Mouse (Mus musculus) forebrain, embryonic 14.5 days (tissue): Measurements from ENCODE around the gene D630003M21Rik. TPM values are rescaled to one million over a fixed set of nuclear protein-coding genes. Genes with fewer than 3 reads are reported as not detected.

Experiments
- ATAC-seq: fragments of 200-750 bp; cut with Nextera tagmentation; 2 replicates; pipeline ENCODE4 v1.8.0; 2017; ENCODE audit warnings: mild to moderate bottlenecking, moderate library complexity
- DNase-seq: peaks from one replicate; pipeline ENCODE4 v3.0.0-alpha.2; 2015; ENCODE audit warnings: low spot score
- H3K27ac ChIP-seq: fragments of 300-500 bp; sonication (generic); 2 replicates; pipeline ENCODE4 v1.5.1; 2014; ENCODE audit warnings: low read depth, mild to moderate bottlenecking, control low read depth, low read length, moderate library complexity
- H3K27me3 ChIP-seq: fragments of 300-500 bp; sonication (generic); replicated peaks from 2 replicates; pipeline ENCODE4 v1.6.1; 2014; ENCODE audit warnings: low read length, control low read depth, mixed read lengths; ENCODE audit not compliant: control insufficient read depth, insufficient read depth
- H3K36me3 ChIP-seq: fragments of 300-500 bp; sonication (generic); 2 replicates; pipeline ENCODE4 v1.6.1; 2014; ENCODE audit warnings: low read length, control low read depth; ENCODE audit not compliant: control insufficient read depth, insufficient read depth
- H3K4me1 ChIP-seq: fragments of 300-500 bp; sonication (generic); 2 replicates; pipeline ENCODE4 v1.6.1; 2014; ENCODE audit warnings: antibody characterized with exemption, low read length, control low read depth; ENCODE audit not compliant: control insufficient read depth, insufficient read depth
- H3K4me2 ChIP-seq: fragments of 300-500 bp; sonication (generic); 2 replicates; pipeline ENCODE4 v1.6.1; 2014; ENCODE audit warnings: mild to moderate bottlenecking, control low read depth, low read length
- H3K4me3 ChIP-seq: fragments of 300-500 bp; sonication (generic); 2 replicates; pipeline ENCODE4 v1.5.1; 2014; ENCODE audit warnings: low read depth, low read length, control low read depth
- H3K9ac ChIP-seq: fragments of 300-500 bp; sonication (generic); 2 replicates; pipeline ENCODE4 v1.6.1; 2014; ENCODE audit warnings: mild to moderate bottlenecking, low read length, control low read depth, moderate library complexity
- H3K9me3 ChIP-seq: fragments of 300-500 bp; sonication (generic); replicated peaks from 2 replicates; pipeline ENCODE4 v1.6.1; 2016; ENCODE audit warnings: low read length, control low read depth, mixed read lengths; ENCODE audit not compliant: control insufficient read depth
- WGBS: fragments of 180-500 bp; shearing (Covaris S2); extraction: QIAGEN DNeasy Blood & Tissue Kit; methylation state at CpG from one replicate; pipeline ENCODE4 v1.1.7; 2014; 5-methylcytosine and 5-hydroxymethylcytosine counted together
- polyA plus RNA-seq: library from polyadenylated mRNA; unstranded; fragments of >200 nt; fragmentation: Nextera tagmentation; extraction: Ambion mirVana; gene quantifications from 2 replicates; pipeline ENCODE4 v1.2.1, GENCODE M21; 2014

The D630003M21Rik gene
- polyA plus RNA-seq, 1 experiment from 2014 or later = 1.5 TPM

GRCm38 (mm10) chr2:158210958-158211357, 18.1 kb downstream of the D630003M21Rik start:
- Histone ChIP-seq H3K27me3 (no peaks in the 10 kb centered on the region), H3K4me1 (no peaks in the 10 kb centered on the region), H3K9ac (no peak overlapping the region), H3K27ac (no peak overlapping the region), H3K4me2 (no peak overlapping the region), H3K9me3 (no peaks in the 10 kb centered on the region), H3K36me3 (no peaks in the 10 kb centered on the region), H3K4me3 (no peak overlapping the region)
- WGBS = 24% methylated on average over 10 of the region's 10 CpGs
- DNase-seq (peak; percentile 34), ATAC-seq (no peak)

GRCm38 (mm10) chr2:158210503-158210902, 18.5 kb downstream of the D630003M21Rik start:
- no peak overlapping the region for H3K9ac ChIP-seq
- no peak for ATAC-seq
- DNase-seq = no peak
- WGBS = 46% methylated on average over 4 of the region's 4 CpGs
- no peaks in the 10 kb centered on the region for H3K36me3 ChIP-seq
- no peak overlapping the region for H3K4me2 ChIP-seq
- H3K9me3 ChIP-seq = no peaks in the 10 kb centered on the region
- no peak overlapping the region for H3K27ac ChIP-seq
- H3K27me3 ChIP-seq = no peaks in the 10 kb centered on the region
- H3K4me3 ChIP-seq = no peak overlapping the region
- H3K4me1 ChIP-seq = no peaks in the 10 kb centered on the region

- Histone ChIP-seq H3K27me3 (no peaks in the 10 kb centered on the region), H3K9ac (no peak overlapping the region), H3K36me3 (no peaks in the 10 kb centered on the region), H3K27ac (no peak overlapping the region), H3K4me2 (no peak overlapping the region), H3K9me3 (no peaks in the 10 kb centered on the region), H3K4me1 (no peaks in the 10 kb centered on the region), H3K4me3 (no peak overlapping the region)
- ATAC-seq = no peak
- no peak for DNase-seq
- WGBS = 62% methylated on average over 9 of the region's 9 CpGs
Observed at GRCm38 (mm10) chr2:158209776-158210175, 19.2 kb downstream of the D630003M21Rik start.

- Histone ChIP-seq H3K36me3 (no peaks in the 10 kb centered on the region), H3K4me3 (no peak overlapping the region), H3K9me3 (no peaks in the 10 kb centered on the region), H3K4me1 (no peaks in the 10 kb centered on the region), H3K9ac (no peak overlapping the region), H3K4me2 (no peak overlapping the region), H3K27ac (no peak overlapping the region), H3K27me3 (no peaks in the 10 kb centered on the region)
- peak; percentile 35 for ATAC-seq
- WGBS = 6% methylated on average over 12 of the region's 12 CpGs
- DNase-seq = peak; percentile 86
Observed at GRCm38 (mm10) chr2:158207848-158208247, 21.2 kb downstream of the D630003M21Rik start.

- H3K27me3 ChIP-seq = no peaks in the 10 kb centered on the region
- ATAC-seq = peak; percentile 69
- no peaks in the 10 kb centered on the region for H3K9me3 ChIP-seq
- no peak overlapping the region for H3K4me2 ChIP-seq
- peak; percentile 79 for DNase-seq
- 7% methylated on average over 7 of the region's 7 CpGs for WGBS
- no peaks in the 10 kb centered on the region for H3K36me3 ChIP-seq
- no peaks in the 10 kb centered on the region for H3K4me1 ChIP-seq
- no peak overlapping the region for H3K4me3 ChIP-seq
- no peak overlapping the region for H3K9ac ChIP-seq
- no peak overlapping the region for H3K27ac ChIP-seq
Observed at GRCm38 (mm10) chr2:158204114-158204513, 24.9 kb downstream of the D630003M21Rik start.

GRCm38 (mm10) chr2:158203686-158204085, 25.3 kb downstream of the D630003M21Rik start:
- Histone ChIP-seq H3K36me3 (no peaks in the 10 kb centered on the region), H3K27me3 (no peaks in the 10 kb centered on the region), H3K4me1 (no peaks in the 10 kb centered on the region), H3K9ac (no peak overlapping the region), H3K4me2 (no peak overlapping the region), H3K27ac (no peak overlapping the region), H3K9me3 (no peaks in the 10 kb centered on the region), H3K4me3 (no peak overlapping the region)
- WGBS = 88% methylated on average over 4 of the region's 4 CpGs
- ATAC-seq (no peak), DNase-seq (no peak)

- no peak overlapping the region for H3K4me2 ChIP-seq
- DNase-seq (no peak), ATAC-seq (no peak)
- no peaks in the 10 kb centered on the region for H3K4me1 ChIP-seq
- WGBS = 67% methylated on average over 3 of the region's 3 CpGs
- H3K4me3 ChIP-seq = no peak overlapping the region
- no peaks in the 10 kb centered on the region for H3K36me3 ChIP-seq
- no peak overlapping the region for H3K27ac ChIP-seq
- no peaks in the 10 kb centered on the region for H3K27me3 ChIP-seq
- H3K9me3 ChIP-seq = no peaks in the 10 kb centered on the region
- H3K9ac ChIP-seq = no peak overlapping the region
Observed at GRCm38 (mm10) chr2:158199281-158199680, 29.7 kb downstream of the D630003M21Rik start.

- Histone ChIP-seq H3K27me3 (no peaks in the 10 kb centered on the region), H3K27ac (no peak overlapping the region), H3K36me3 (no peaks in the 10 kb centered on the region), H3K9me3 (no peaks in the 10 kb centered on the region), H3K4me3 (no peak overlapping the region), H3K4me2 (no peak overlapping the region), H3K9ac (no peak overlapping the region), H3K4me1 (peaks cover 2% of the 10 kb centered on the region)
- DNase-seq = no peak
- 92% methylated on average over 6 of the region's 6 CpGs for WGBS
- no peak for ATAC-seq
Observed at GRCm38 (mm10) chr2:158198861-158199260, 30.2 kb downstream of the D630003M21Rik start.

- Histone ChIP-seq H3K36me3 (no peaks in the 10 kb centered on the region), H3K4me2 (no peak overlapping the region), H3K27ac (no peak overlapping the region), H3K27me3 (no peaks in the 10 kb centered on the region), H3K4me1 (peaks cover 7% of the 10 kb centered on the region), H3K9ac (no peak overlapping the region), H3K9me3 (no peaks in the 10 kb centered on the region), H3K4me3 (no peak overlapping the region)
- DNase-seq (no peak), ATAC-seq (no peak)
- WGBS = 83% methylated on average over 5 of the region's 5 CpGs
Observed at GRCm38 (mm10) chr2:158197971-158198370, 31.1 kb downstream of the D630003M21Rik start.
